Mouse (Mus musculus): ENCODE measurements around the gene D7Ertd443e.

The D7Ertd443e gene

GRCm38 (mm10) chr7:134226231-134226630, 159.2 kb downstream of the D7Ertd443e start:
- DNase-seq = no peak

- DNase-seq = peak; percentile 19 to 31
These were observed 160.5 kb downstream of the D7Ertd443e start for GRCm38 (mm10) chr7:134224741-134225612.

GRCm38 (mm10) chr7:134224421-134224740, 161.1 kb downstream of the D7Ertd443e start:
- no peak for DNase-seq

- peak; percentile 73 to 79 for DNase-seq
These were observed 161.9 kb downstream of the D7Ertd443e start for GRCm38 (mm10) chr7:134223444-134224161.
